Mouse (Mus musculus) neutrophil, adult 5-6 weeks (primary cell): ENCODE results near the gene Zfr. TPM values are rescaled to one million over a fixed set of nuclear protein-coding genes. Genes with fewer than 3 reads are reported as not detected.
A peak's percentile ranks its signal among the peaks of the same experiment; 100 is the strongest.

Source experiments
- ATAC-seq: fragments of 151-379, 151-347 bp; 2 replicates; pipeline ENCODE4 v1.8.0; 2017; ENCODE audit warnings: mild to moderate bottlenecking, moderate TSS enrichment; ENCODE audit not compliant: insufficient number of reproducible peaks, poor library complexity, low FRiP score, severe bottlenecking; ENCODE audit errors: extremely low read depth
- total RNA-seq: library from RNA; stranded (forward); fragments of 200-1000 nt; gene quantifications from 2 replicates; pipeline ENCODE4 v1.2.3, GENCODE M21; 2017

Gene Zfr
- total RNA-seq, 1 experiment from 2014 or later, result 83.7 TPM

GRCm38 (mm10) chr15:12227355-12227754, 109.7 kb downstream of the Zfr start:
- ATAC-seq, result no peak

- no peak for ATAC-seq
Measured at GRCm38 (mm10) chr15:12229603-12230242, 112.1 kb downstream of the Zfr start.

- ATAC-seq, result peak; percentile 87
Measured at GRCm38 (mm10) chr15:12230243-12230935, 112.8 kb downstream of the Zfr start.

GRCm38 (mm10) chr15:12231462-12231861, 113.8 kb downstream of the Zfr start:
- no peak for ATAC-seq

- no peak for ATAC-seq
Measured at GRCm38 (mm10) chr15:12232429-12232828, 114.8 kb downstream of the Zfr start.

GRCm38 (mm10) chr15:12233021-12233420, 115.4 kb downstream of the Zfr start:
- ATAC-seq, result no peak

Other genes starting within 250 kb of the Zfr start
- gene Npr3, start 210.5 kb upstream of the Zfr start, total RNA-seq, result 0.12 and 0.23 TPM in 2 replicates
- gene Sub1, start 120.8 kb upstream of the Zfr start, total RNA-seq, result 266 and 304 TPM in 2 replicates
- 29.7 and 32.8 TPM in 2 replicates for gene Mtmr12, start 87.2 kb downstream of the Zfr start, total RNA-seq
- gene Golph3, start 203.6 kb downstream of the Zfr start, total RNA-seq, result 106 and 111 TPM in 2 replicates
- not detected in 2 replicates for gene 1810049J17Rik, start 204.1 kb downstream of the Zfr start, total RNA-seq